Mouse (Mus musculus): ENCODE data around the gene Prokr2. TPM values are rescaled to one million over a fixed set of nuclear protein-coding genes. Genes with fewer than 3 reads are reported as not detected.
"Not testable (repeated sequence)": the region's sequence is repeated elsewhere in the genome, so short reads cannot be mapped to it uniquely, and the experiment has no call there.

The Prokr2 gene
- total RNA-seq, 2 experiments from 2014 or later, result 0.08 to 0.11 TPM

GRCm38 (mm10) chr2:132291265-132291664, 94.0 kb downstream of the Prokr2 start:
- DNase-seq (ENCODE audit: low spot score), result no peak
- intact Hi-C loops (cut with DNase I), result no loop called here

DNA sequence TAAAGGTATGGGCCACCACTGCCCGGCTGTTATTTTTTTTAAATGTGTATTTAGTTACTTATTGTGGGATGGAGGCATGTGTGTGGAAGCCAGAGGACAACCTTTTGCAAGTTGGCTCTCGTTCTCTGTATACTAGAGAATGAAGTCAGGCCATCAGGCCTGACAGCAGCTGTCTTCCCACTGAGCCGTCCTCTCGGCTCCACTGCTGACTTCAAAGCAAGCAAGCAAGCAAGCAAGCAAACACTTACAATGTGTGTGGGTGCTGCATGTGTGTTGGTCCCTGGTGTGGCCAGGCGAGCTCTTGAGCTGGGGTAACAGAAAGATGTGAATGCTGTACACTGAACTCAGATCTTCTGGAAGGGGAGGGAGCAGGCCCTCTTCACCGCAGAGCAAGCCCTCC, 94.4 kb downstream of the Prokr2 start:
- intact Hi-C loops (cut with DNase I), result no loop called here
- DNase-seq (ENCODE audit: low spot score), result no peak

DNA sequence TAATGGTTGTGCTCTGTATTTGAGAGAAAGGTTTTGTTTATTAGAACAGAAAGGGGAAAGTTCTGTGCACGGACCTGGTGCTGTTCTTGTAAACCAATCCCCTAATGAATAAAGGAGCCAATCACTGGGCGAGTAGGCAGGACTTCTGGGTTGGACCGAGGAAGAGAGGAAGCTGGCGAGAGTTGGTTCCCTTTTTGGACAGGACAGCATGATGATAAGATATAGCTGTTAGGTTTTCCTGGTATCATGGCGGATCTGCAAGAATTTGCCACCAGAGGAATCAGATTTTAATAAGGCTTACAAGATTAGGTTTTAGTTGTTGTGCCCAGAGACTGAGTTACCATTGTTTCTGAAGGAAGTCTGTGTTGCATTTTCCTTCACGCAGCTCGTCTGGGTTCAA, 96.0 kb downstream of the Prokr2 start:
- intact Hi-C loops (cut with DNase I); DNase-seq (ENCODE audit: low spot score): not testable (repeated sequence)

Other genes starting within 250 kb of the Prokr2 start
- gene Slc23a2, start 240.3 kb downstream of the Prokr2 start, total RNA-seq (2021), result 10 to 100 TPM; 13.5 to 14.5 TPM
- gene Tmem230, start 137.6 kb downstream of the Prokr2 start, total RNA-seq (2021), result 10 to 100 TPM; 22.6 to 23.9 TPM
- 10 to 100 TPM; 37.5 to 40.9 TPM for gene Pcna, start 132.1 kb downstream of the Prokr2 start, total RNA-seq (2021)
- gene Cds2, start 122.3 kb downstream of the Prokr2 start, total RNA-seq (2021), result 10 to 100 TPM; 78.3 to 96.3 TPM
- 100 to 1,000 TPM; 183 to 239 TPM for gene Gpcpd1, start 202.3 kb upstream of the Prokr2 start, total RNA-seq (2021)

Data from heart, postnatal 25 days (tissue).